Mouse (Mus musculus) c-Kit-negative CD71-positive TER-119-positive erythroid progenitor cells, embryonic 14.5 days (primary cell): ENCODE results near the gene Chek2.
A peak's percentile ranks its signal among the peaks of the same experiment; 100 is the strongest.
"Not testable (repeated sequence)": the region's sequence is repeated elsewhere in the genome, so short reads cannot be mapped to it uniquely, and the experiment has no call there.

ENCODE experiments used
- DNase-seq: peaks from one replicate; pipeline ENCODE4 v3.0.0-alpha.2; 2013; ENCODE audit warnings: low read depth, low spot score

Chek2 gene

GRCm38 (mm10) chr5:110839678-110840365, at the start of gene Chek2, which contains the start of gene Hscb:
Gene Chek2, plus strand, starts transcription at chr5:110839979.
Gene Hscb, minus strand, starts transcription at chr5:110839777.
- DNase-seq, result peak; percentile 98

- no peak for DNase-seq
Observed at GRCm38 (mm10) chr5:110794363-110794762, 45.4 kb upstream of the Chek2 start.

GRCm38 (mm10) chr5:110797696-110798095, 42.1 kb upstream of the Chek2 start:
- DNase-seq, result no peak

- no peak for DNase-seq
Observed at GRCm38 (mm10) chr5:110801036-110801624, 38.6 kb upstream of the Chek2 start.

GRCm38 (mm10) chr5:110802186-110802585, 37.6 kb upstream of the Chek2 start:
- no peak for DNase-seq

GRCm38 (mm10) chr5:110802809-110803208, 37.0 kb upstream of the Chek2 start:
- DNase-seq, result no peak

- no peak for DNase-seq
Observed at GRCm38 (mm10) chr5:110804012-110804743, 35.6 kb upstream of the Chek2 start.

- DNase-seq, result no peak
Observed at GRCm38 (mm10) chr5:110806154-110806553, 33.6 kb upstream of the Chek2 start.

GRCm38 (mm10) chr5:110806676-110807075, 33.1 kb upstream of the Chek2 start:
- DNase-seq, result no peak

GRCm38 (mm10) chr5:110807453-110807852, 32.3 kb upstream of the Chek2 start:
- DNase-seq, result no peak

- peak; percentile 69 for DNase-seq
Observed at GRCm38 (mm10) chr5:110808061-110808631, 31.6 kb upstream of the Chek2 start.

GRCm38 (mm10) chr5:110808821-110809666, 30.7 kb upstream of the Chek2 start:
- peak; percentile 19 for DNase-seq

- peak; percentile 100 for DNase-seq
Observed at GRCm38 (mm10) chr5:110809667-110810325, 30.0 kb upstream of the Chek2 start, which contains the start of gene Ulk1. Gene Ulk1, minus strand, starts transcription at chr5:110810097.

GRCm38 (mm10) chr5:110824421-110824820, 15.4 kb upstream of the Chek2 start:
- no peak for DNase-seq

GRCm38 (mm10) chr5:110826781-110827495, 12.8 kb upstream of the Chek2 start:
- no peak for DNase-seq

GRCm38 (mm10) chr5:110827576-110827975, 12.2 kb upstream of the Chek2 start:
- DNase-seq, result no peak

GRCm38 (mm10) chr5:110831036-110831720, 8.6 kb upstream of the Chek2 start:
- no peak for DNase-seq

GRCm38 (mm10) chr5:110835959-110836358, 3.8 kb upstream of the Chek2 start:
- DNase-seq, result peak; percentile 80

GRCm38 (mm10) chr5:110838016-110838415, 1.8 kb upstream of the Chek2 start:
- not testable (repeated sequence) for DNase-seq
